Mouse (Mus musculus) limb, embryonic 12.5 days (tissue): ENCODE measurements at regions not wholly inside any gene's neighbourhood (a gene's known extent, or its start where the extent isn't known, plus 50 kb on each side); places are given as distances from the start of the nearest gene placed in this dataset.

Experiments
- ATAC-seq: fragments of 200-750 bp; cut with Nextera tagmentation; 2 replicates; pipeline ENCODE4 v1.8.0; 2017; ENCODE audit warnings: low read depth, moderate TSS enrichment; ENCODE audit not compliant: insufficient number of reproducible peaks, insufficient read depth, low FRiP score, low TSS enrichment
- H3K27ac ChIP-seq: fragments of 300-500 bp; sonication (generic); 2 replicates; pipeline ENCODE4 v1.5.1; 2016; ENCODE audit warnings: mild to moderate bottlenecking, moderate library complexity
- H3K27me3 ChIP-seq: fragments of 300-500 bp; sonication (generic); 2 replicates; pipeline ENCODE4 v1.6.1; 2016; ENCODE audit warnings: mild to moderate bottlenecking, moderate library complexity
- H3K36me3 ChIP-seq: fragments of 300-500 bp; sonication (generic); 2 replicates; pipeline ENCODE4 v1.6.1; 2016; ENCODE audit warnings: mild to moderate bottlenecking, moderate library complexity
- H3K4me1 ChIP-seq: fragments of 300-500 bp; sonication (generic); replicated peaks from 2 replicates; pipeline ENCODE4 v1.6.1; 2016
- H3K4me2 ChIP-seq: fragments of 300-500 bp; sonication (generic); 2 replicates; pipeline ENCODE4 v1.6.1; 2016; ENCODE audit warnings: mild to moderate bottlenecking, moderate library complexity
- H3K4me3 ChIP-seq: fragments of 300-500 bp; sonication (generic); replicated peaks from 2 replicates; pipeline ENCODE4 v1.5.1; 2016; ENCODE audit warnings: mild to moderate bottlenecking
- H3K9ac ChIP-seq: fragments of 300-500 bp; sonication (generic); replicated peaks from 2 replicates; pipeline ENCODE4 v1.6.1; 2016; ENCODE audit warnings: mild to moderate bottlenecking, moderate library complexity
- H3K9me3 ChIP-seq: fragments of 300-500 bp; sonication (generic); 2 replicates; pipeline ENCODE4 v1.6.1; 2016; ENCODE audit warnings: mild to moderate bottlenecking, moderate library complexity
- WGBS: fragments of 180-500 bp; shearing (Covaris S2); methylation state at CpG from one replicate; pipeline ENCODE4 v1.1.7; 2016; 5-methylcytosine and 5-hydroxymethylcytosine counted together

DNA sequence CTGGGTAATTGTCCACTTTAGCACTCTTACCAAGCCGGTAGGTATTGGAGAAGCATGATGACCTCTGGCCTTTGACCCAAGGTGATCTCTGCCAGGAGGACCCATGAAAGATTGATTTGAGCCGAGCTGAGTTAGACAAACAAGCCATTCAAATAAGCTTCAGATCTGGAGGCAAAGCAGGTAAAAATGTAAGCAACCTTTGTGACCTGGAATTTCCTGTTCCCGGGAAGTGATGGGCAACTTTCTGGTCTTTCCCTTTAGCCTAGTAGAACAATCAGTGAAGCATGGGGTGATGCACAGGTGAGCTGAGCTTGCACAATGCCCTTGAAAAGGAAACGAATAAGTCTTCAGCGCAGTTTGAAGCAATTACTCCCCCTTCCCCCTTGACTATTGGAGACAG, 127.0 kb downstream of the Mycn start:
- ATAC-seq, result no peak
- Histone ChIP-seq H3K9me3 (no peaks in the 10 kb centered on the region), H3K36me3 (no peaks in the 10 kb centered on the region), H3K4me1 (peaks cover 27% of the 10 kb centered on the region), H3K9ac (no peak overlapping the region), H3K27me3 (no peaks in the 10 kb centered on the region), H3K4me2 (no peak overlapping the region), H3K27ac (no peak overlapping the region), H3K4me3 (no peak overlapping the region)
- WGBS, result 42% methylated on average over 5 of the region's 5 CpGs

DNA sequence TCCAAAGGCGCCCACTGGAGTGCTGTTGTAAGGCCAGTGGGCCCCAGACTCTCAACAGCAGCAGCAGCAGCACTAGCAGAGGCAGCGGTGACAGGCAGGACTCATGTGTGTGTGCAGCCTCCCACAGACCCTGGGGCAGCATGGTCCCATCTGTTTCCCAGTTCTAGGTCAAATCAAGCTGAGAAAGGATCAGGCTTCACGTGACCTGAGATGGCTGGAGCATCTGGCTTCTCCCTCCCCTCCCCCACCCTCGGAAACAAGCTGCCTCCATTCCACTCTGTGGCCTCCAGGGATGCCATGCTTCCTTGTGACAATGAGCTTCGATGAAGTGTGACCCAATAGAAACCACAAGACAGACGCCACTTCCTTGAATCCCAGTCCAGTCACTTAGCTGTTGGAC, 128.8 kb downstream of the Mycn start:
- H3K27ac ChIP-seq, result no peak overlapping the region
- 38% methylated on average over 6 of the region's 6 CpGs for WGBS

DNA sequence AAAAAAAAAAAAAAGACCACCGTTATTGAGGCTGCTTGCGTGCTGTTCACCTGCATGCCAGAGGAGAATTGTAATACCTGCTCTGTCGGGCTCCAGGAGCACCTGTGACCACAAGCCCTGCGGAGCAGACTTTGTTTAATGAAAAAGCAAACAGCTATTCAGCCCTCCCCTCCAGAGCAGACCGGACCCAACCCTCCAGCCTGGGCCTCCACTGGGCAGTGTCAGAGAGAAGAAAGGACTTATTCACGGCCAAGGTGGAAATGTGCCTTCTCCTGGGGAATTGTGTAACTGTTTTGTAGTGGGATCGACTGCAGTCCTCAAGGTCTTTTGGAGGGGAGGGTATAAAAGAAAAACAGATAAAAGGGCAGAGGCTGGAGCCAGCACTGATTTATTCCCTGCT, 130.8 kb downstream of the Mycn start:
- 8% methylated on average over 7 of the region's 7 CpGs for WGBS
- peak overlapping the region; percentile 77; the same call in 1 of the 2 replicates for H3K27ac ChIP-seq
- H3K9me3 ChIP-seq, result no peaks in the 10 kb centered on the region
- peak overlapping the region; percentile 48 for H3K4me2 ChIP-seq
- peaks cover 27% of the 10 kb centered on the region for H3K4me1 ChIP-seq
- H3K27me3 ChIP-seq, result no peaks in the 10 kb centered on the region
- no peak overlapping the region for H3K9ac ChIP-seq
- ATAC-seq, result no peak
- H3K4me3 ChIP-seq, result no peak overlapping the region
- H3K36me3 ChIP-seq, result no peaks in the 10 kb centered on the region

More for the DNA sequence above, 128.8 kb downstream of the Mycn start:
- H3K27me3 ChIP-seq, result no peaks in the 10 kb centered on the region
- H3K4me3 ChIP-seq, result no peak overlapping the region
- peaks cover 27% of the 10 kb centered on the region for H3K4me1 ChIP-seq
- no peaks in the 10 kb centered on the region for H3K9me3 ChIP-seq
- no peaks in the 10 kb centered on the region for H3K36me3 ChIP-seq
- H3K9ac ChIP-seq, result no peak overlapping the region
- ATAC-seq, result no peak
- no peak overlapping the region for H3K4me2 ChIP-seq

DNA sequence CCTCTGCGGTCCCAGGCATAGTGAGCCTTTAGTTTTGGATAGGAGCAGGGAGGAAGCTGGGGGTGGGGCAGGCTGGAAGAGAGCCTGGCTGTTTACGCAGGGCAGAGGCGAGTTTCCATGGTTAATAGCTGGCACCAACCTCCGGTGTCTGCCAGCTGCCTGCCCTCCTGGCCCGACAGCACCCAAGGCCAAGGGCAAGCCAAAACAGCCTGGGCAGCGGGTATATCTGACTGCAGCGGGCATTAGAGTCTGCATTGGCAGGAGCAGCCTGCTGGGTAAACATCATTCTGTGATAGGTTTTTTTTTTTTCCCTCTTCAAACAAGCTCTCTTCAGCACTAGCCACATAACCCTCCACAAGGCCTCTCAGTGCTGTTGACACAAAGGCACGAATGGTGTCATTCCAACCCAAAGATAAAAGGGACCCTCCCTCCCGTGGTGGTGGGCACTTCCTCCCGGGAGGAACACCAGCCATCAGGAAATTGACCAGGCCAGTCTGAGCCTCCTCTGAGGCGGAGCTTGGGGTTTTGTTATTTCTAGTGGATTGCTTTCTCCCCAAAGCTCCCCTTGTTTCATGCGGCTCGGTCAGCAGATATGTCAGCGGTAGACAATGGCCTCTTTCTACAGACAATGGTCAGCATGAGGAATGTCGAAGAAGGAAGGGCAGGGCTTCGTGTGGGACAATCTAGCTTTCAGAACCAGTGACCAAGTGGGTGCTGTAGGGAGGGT, 131.4 kb downstream of the Mycn start:
- H3K4me3 ChIP-seq, result 0 out of 2 replicates have a peak overlapping the region, but pooled peaks have one; percentile 7
- peak overlapping the region; percentile 48 for H3K4me2 ChIP-seq
- no peaks in the 10 kb centered on the region for H3K9me3 ChIP-seq
- H3K4me1 ChIP-seq, result peaks cover 27% of the 10 kb centered on the region
- no peaks in the 10 kb centered on the region for H3K36me3 ChIP-seq
- ATAC-seq, result no peak
- WGBS, result 5% methylated on average over 16 of the region's 16 CpGs
- 0 out of 2 replicates have a peak overlapping the region, but pooled peaks have one; percentile 18 for H3K9ac ChIP-seq
- peak overlapping the region; percentile 77 for H3K27ac ChIP-seq
- H3K27me3 ChIP-seq, result no peaks in the 10 kb centered on the region

DNA sequence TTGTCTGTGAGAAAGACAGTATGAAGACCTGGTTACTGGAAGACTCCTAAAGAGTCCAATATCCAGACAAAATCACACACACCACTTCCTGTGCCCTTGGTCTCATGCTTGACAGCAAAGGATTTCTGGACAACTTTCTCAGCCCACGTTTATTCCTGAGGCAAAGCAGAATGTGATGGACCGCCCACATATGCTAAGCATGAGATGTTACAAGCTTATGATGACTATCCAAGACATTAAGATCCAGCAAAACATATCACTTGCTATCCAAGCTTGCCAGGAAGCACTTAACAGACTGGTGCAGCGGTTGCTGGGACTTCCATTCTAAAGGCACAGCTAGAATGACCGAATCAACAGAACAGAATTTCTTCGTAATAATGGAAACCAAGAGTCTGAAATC, 133.6 kb downstream of the Mycn start:
- 91% methylated on average over 5 of the region's 5 CpGs for WGBS

DNA sequence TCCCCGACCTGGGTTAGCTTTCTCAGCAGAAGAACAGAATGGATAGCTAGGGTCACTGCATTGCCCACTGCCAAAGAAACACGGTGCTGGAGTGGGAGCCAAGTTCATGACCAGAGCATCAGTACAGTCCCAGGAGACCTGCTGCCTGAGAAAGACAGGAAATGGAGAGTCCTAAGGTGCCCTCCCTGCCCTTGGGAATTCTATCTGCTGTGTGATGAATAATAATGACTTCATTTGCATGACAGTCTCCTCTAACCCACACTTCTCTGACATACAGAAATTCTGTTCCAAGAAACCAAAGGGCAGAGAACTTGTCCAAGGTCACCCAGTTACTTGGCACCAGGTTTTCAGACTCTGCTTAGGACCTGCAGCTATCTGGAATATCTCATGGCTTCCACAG, 138.1 kb downstream of the Mycn start:
- no peak overlapping the region for H3K9ac ChIP-seq
- H3K4me2 ChIP-seq, result no peak overlapping the region
- H3K27me3 ChIP-seq, result no peaks in the 10 kb centered on the region
- no peaks in the 10 kb centered on the region for H3K4me1 ChIP-seq
- no peak for ATAC-seq
- H3K4me3 ChIP-seq, result no peak overlapping the region
- WGBS, result 57% methylated on average over 2 of the region's 2 CpGs
- no peak overlapping the region for H3K27ac ChIP-seq
- no peaks in the 10 kb centered on the region for H3K36me3 ChIP-seq
- no peaks in the 10 kb centered on the region for H3K9me3 ChIP-seq

More for the DNA sequence above, 133.6 kb downstream of the Mycn start:
- ATAC-seq, result no peak
- Histone ChIP-seq H3K9me3 (no peaks in the 10 kb centered on the region), H3K4me1 (peaks cover 24% of the 10 kb centered on the region), H3K27ac (no peak overlapping the region), H3K4me3 (no peak overlapping the region), H3K27me3 (no peaks in the 10 kb centered on the region), H3K36me3 (no peaks in the 10 kb centered on the region), H3K9ac (no peak overlapping the region), H3K4me2 (no peak overlapping the region)

DNA sequence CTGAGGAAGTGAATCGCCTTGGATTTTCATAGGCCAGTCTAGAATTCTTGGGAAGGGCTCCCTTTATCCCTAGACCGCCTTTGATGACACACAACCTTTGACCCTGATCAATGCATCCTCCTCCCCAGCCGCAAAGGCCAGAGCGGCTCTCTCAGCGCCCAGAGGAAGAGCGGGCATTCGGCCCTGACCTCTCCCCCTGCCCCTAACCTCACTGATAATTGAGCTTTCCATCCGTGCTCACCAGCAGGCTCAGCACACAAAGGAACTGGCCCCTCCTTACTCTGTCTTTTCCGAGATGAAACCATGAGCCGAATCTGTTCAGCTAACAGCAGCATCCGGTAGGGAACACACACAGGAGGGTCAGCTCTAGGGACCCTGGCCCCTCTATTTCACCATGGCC, 139.3 kb downstream of the Mycn start:
- no peak for ATAC-seq
- WGBS, result 26% methylated on average over 11 of the region's 11 CpGs

DNA sequence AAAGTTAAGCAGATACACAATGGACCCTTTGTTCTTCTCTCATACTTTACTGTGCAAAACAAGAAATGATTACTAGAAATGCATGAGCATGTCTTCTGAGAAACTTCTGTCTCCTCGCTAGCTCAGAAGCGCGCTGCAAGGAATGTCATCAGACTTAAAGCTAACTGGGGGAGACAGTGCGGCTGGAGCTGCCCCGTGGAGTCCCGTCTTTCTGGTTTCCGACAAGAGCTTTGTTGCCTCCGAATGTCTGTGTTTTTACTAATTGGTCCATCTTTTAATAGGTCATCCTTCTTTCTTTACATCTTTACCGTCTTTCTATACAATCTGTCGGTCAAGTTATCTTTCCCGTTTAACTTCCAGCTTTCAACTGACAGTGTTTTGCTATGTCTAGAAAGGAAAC, 140.0 kb downstream of the Mycn start:
- H3K4me2 ChIP-seq, result no peak overlapping the region
- H3K27me3 ChIP-seq, result no peaks in the 10 kb centered on the region
- 0 out of 2 replicates have a peak, but pooled peaks cover 5% of the 10 kb centered on the region for H3K4me1 ChIP-seq
- no peak overlapping the region for H3K4me3 ChIP-seq
- WGBS, result 71% methylated on average over 11 of the region's 11 CpGs
- H3K9ac ChIP-seq, result no peak overlapping the region
- ATAC-seq, result no peak
- no peak overlapping the region for H3K27ac ChIP-seq
- no peaks in the 10 kb centered on the region for H3K36me3 ChIP-seq
- no peaks in the 10 kb centered on the region for H3K9me3 ChIP-seq

More for the DNA sequence above, 139.3 kb downstream of the Mycn start:
- no peak overlapping the region for H3K4me2 ChIP-seq
- H3K9me3 ChIP-seq, result no peaks in the 10 kb centered on the region
- H3K4me1 ChIP-seq, result no peaks in the 10 kb centered on the region
- H3K36me3 ChIP-seq, result no peaks in the 10 kb centered on the region
- no peak overlapping the region for H3K27ac ChIP-seq
- no peak overlapping the region for H3K9ac ChIP-seq
- no peaks in the 10 kb centered on the region for H3K27me3 ChIP-seq
- no peak overlapping the region for H3K4me3 ChIP-seq

DNA sequence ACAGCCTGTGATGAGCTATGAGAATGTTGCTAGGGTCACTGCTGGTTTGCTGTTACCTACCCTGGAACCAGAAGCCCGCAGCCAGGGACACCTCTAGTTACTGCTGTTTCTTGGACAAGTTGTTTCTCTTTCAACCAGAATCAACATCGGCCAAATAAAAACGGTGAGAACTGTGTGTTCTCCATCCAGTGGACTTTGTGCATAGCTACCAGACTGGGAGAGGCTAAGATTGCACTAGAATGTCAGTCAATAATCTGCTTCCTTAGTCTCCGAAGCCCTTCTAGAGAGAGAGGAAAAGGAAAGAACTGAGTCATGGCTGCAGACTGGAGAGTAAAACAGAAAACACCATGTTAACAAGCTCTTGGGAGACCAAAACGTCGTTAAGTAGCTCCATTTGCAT, 141.6 kb downstream of the Mycn start:
- WGBS, result 89% methylated on average over 6 of the region's 6 CpGs
- 0 out of 2 replicates have a peak, but pooled peaks cover 5% of the 10 kb centered on the region for H3K4me1 ChIP-seq
- no peaks in the 10 kb centered on the region for H3K36me3 ChIP-seq
- H3K9me3 ChIP-seq, result no peaks in the 10 kb centered on the region
- H3K4me3 ChIP-seq, result no peak overlapping the region
- no peak overlapping the region for H3K9ac ChIP-seq
- no peak overlapping the region for H3K4me2 ChIP-seq
- H3K27ac ChIP-seq, result no peak overlapping the region
- no peak for ATAC-seq
- no peaks in the 10 kb centered on the region for H3K27me3 ChIP-seq

DNA sequence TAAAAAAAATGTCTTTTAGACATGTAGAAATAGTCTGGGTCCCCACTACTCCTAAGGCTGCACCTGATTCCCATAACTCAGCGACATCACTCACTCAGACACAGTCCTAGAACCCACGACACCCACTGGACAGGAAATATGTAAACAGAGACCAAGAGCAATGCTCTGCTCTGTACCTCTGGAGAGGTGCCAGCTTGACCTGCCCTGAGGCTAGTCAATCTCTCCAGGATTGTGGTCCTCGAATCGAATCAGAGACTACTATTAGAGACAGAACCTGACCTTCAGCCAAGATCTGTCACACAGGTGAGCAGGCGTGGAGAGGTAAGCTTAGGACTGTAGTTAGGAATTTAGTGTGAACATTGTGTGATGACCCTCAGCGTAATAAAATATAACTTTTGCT, 152.7 kb downstream of the Mycn start:
- Histone ChIP-seq H3K9me3 (no peaks in the 10 kb centered on the region), H3K9ac (no peak overlapping the region), H3K27ac (no peak overlapping the region), H3K36me3 (no peaks in the 10 kb centered on the region), H3K4me2 (no peak overlapping the region), H3K27me3 (peaks cover 5% of the 10 kb centered on the region), H3K4me1 (peaks cover 48% of the 10 kb centered on the region), H3K4me3 (no peak overlapping the region)
- ATAC-seq, result no peak
- 66% methylated on average over 6 of the region's 6 CpGs for WGBS

DNA sequence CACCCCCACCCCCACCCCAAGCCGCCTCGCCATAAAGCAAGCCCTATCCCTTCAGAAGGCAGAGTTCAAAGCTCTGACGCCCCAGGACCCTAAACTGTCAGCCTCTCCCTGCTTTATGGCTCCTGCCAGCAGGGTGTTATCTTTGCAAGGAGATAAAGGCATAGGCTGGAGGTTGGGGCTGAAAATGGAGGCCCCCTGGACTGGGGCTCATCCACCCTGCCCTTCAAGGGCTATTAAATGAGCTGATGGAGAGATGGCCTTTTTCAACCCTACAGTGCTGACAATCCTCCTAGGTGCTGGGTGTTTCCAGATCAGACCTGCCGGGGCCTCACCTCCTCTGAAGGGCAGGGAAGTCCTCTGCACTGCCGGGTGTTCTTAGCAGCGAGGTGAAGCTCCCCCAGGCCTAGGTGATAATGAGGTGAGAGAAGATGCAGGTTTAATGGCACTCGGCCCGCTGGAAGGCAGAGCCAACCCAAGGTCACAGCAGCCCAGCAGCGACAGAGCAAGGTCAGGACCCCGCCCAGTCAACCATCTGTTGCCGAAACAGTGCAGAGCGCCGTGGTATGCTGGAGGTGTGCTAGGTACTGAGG, 153.4 kb downstream of the Mycn start:
- H3K9ac ChIP-seq, result 0 out of 2 replicates have a peak overlapping the region, but pooled peaks have one; percentile 18
- peaks cover 50% of the 10 kb centered on the region for H3K4me1 ChIP-seq
- H3K36me3 ChIP-seq, result no peaks in the 10 kb centered on the region
- no peaks in the 10 kb centered on the region for H3K9me3 ChIP-seq
- H3K4me2 ChIP-seq, result peak overlapping the region; percentile 55
- 0 out of 2 replicates have a peak, but pooled peaks have one; percentile 24 for ATAC-seq
- WGBS, result 7% methylated on average over 13 of the region's 13 CpGs
- peaks cover 5% of the 10 kb centered on the region for H3K27me3 ChIP-seq
- peak overlapping the region; percentile 29 for H3K4me3 ChIP-seq
- H3K27ac ChIP-seq, result no peak overlapping the region
